Mouse (Mus musculus) hindbrain, embryonic 13.5 days (tissue): ENCODE results near the gene Actl7a. TPM values are rescaled to one million over a fixed set of nuclear protein-coding genes. Genes with fewer than 3 reads are reported as not detected.

Experiments used
- ATAC-seq: fragments of 200-750 bp; cut with Nextera tagmentation; 2 replicates; pipeline ENCODE4 v1.8.0; 2017; ENCODE audit warnings: moderate TSS enrichment; ENCODE audit not compliant: low FRiP score
- H3K27ac ChIP-seq: fragments of 300-500 bp; sonication (generic); 2 replicates; pipeline ENCODE4 v1.5.1; 2015; ENCODE audit warnings: inconsistent platforms, mild to moderate bottlenecking, moderate library complexity
- H3K27me3 ChIP-seq: fragments of 300-500 bp; sonication (generic); 2 replicates; pipeline ENCODE4 v1.6.1; 2015; ENCODE audit warnings: mild to moderate bottlenecking, inconsistent platforms
- H3K36me3 ChIP-seq: fragments of 300-500 bp; sonication (generic); 2 replicates; pipeline ENCODE4 v1.6.1; 2015; ENCODE audit warnings: mild to moderate bottlenecking, inconsistent platforms
- H3K4me1 ChIP-seq: fragments of 300-500 bp; sonication (generic); replicated peaks from 2 replicates; pipeline ENCODE4 v1.6.1; 2015; ENCODE audit warnings: inconsistent platforms
- H3K4me2 ChIP-seq: fragments of 300-500 bp; sonication (generic); 2 replicates; pipeline ENCODE4 v1.6.1; 2015; ENCODE audit warnings: inconsistent platforms, mild to moderate bottlenecking, moderate library complexity
- H3K4me3 ChIP-seq: fragments of 300-500 bp; sonication (generic); 2 replicates; pipeline ENCODE4 v1.5.1; 2015; ENCODE audit warnings: mild to moderate bottlenecking, inconsistent platforms
- H3K9ac ChIP-seq: fragments of 300-500 bp; sonication (generic); 2 replicates; pipeline ENCODE4 v1.6.1; 2015; ENCODE audit warnings: mild to moderate bottlenecking, inconsistent platforms
- H3K9me3 ChIP-seq: fragments of 300-500 bp; sonication (generic); 2 replicates; pipeline ENCODE4 v1.6.1; 2016; ENCODE audit warnings: inconsistent platforms
- WGBS: fragments of 180-500 bp; shearing (Covaris S2); methylation state at CpG from one replicate; pipeline ENCODE4 v1.1.7; 2015; 5-methylcytosine and 5-hydroxymethylcytosine counted together
- polyA plus RNA-seq: library from polyadenylated mRNA; unstranded; fragments of >200 nt; fragmentation: Nextera tagmentation; extraction: Ambion mirVana; gene quantifications from 2 replicates; pipeline ENCODE4 v1.2.1, GENCODE M21; 2015

Actl7a gene
- polyA plus RNA-seq, 1 experiment from 2014 or later, result not detected

DNA sequence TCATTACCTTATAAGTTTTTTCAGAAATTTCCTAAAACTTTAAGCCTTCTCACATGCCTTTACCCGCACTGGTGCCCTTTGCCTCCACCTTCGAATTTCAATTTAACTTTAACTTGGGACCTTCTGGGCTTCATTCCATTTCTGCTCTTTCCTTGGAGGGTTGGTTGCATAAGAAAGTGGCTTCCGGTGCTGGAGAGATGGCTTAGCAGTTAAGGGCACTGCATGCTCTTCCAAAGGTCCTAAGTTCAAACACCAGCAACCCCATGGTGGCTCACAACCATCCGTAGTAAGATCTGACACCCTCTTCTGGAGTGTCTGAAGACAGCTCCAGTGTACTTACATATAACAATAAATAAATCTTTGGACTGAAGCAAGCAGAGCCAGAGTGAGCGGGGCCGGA lies 20.0 kb upstream of the Actl7a start:
- H3K9me3 ChIP-seq, result no peaks in the 10 kb centered on the region
- H3K4me3 ChIP-seq, result no peak overlapping the region
- WGBS, result 98% methylated on average over 6 of the region's 6 CpGs
- 0 out of 2 replicates have a peak, but pooled peaks cover 4% of the 10 kb centered on the region for H3K4me1 ChIP-seq
- no peak overlapping the region for H3K27ac ChIP-seq
- no peak overlapping the region for H3K4me2 ChIP-seq
- H3K9ac ChIP-seq, result no peak overlapping the region
- H3K36me3 ChIP-seq, result no peaks in the 10 kb centered on the region
- ATAC-seq, result no peak
- no peaks in the 10 kb centered on the region for H3K27me3 ChIP-seq

DNA sequence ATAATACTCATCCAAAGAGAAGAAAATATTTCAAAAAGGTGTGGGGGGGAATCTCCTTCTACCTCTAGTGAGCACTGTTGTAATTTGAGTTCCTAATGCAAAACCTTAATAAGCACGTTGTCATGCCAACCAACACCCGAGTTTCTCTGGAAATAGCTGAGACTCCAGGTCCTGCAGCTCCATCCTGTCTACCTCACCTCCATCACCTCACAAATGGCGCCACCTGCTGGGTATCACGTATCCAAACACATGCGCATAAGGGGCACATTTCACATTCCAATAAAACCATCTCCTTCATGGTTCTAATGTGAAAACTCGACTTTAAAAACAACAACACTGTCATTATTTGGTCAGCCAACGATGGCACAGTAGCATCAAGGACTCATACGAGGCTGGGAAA lies 17.4 kb upstream of the Actl7a start:
- Histone ChIP-seq H3K36me3 (no peaks in the 10 kb centered on the region), H3K4me3 (no peak overlapping the region), H3K9me3 (no peaks in the 10 kb centered on the region), H3K27me3 (no peaks in the 10 kb centered on the region), H3K9ac (no peak overlapping the region), H3K4me2 (no peak overlapping the region), H3K27ac (no peak overlapping the region), H3K4me1 (no peaks in the 10 kb centered on the region)
- ATAC-seq, result no peak
- WGBS, result 59% methylated on average over 8 of the region's 8 CpGs

DNA sequence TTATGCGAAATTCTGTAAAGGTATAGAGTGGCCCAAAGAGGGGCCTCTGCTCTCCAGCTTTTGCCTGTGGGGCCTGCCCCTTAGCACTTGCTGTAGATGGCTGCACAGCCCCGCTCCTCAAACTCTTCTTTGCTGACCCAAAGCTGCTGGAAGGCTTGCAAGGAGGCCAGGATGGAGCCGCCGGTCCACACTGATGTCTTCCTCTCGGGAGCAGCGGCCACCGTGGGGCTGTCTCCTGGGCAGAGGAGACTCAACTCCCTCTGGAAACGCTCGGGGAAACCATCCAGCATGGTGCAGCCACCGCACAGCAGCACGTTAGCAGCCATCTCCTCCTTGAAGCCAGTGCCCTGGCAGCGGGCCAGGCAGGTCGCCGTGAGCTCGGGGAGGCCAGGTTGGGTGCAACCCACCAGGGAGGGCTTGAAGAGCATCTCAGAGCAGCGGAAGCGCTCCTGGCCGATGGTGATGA lies 3.2 kb upstream of the Actl7a start, which contains the start of gene Gm26657:
TSS of gene Gm26657 (plus strand) at position 51 of the 466 bp plus-strand sequence.
- Histone ChIP-seq H3K36me3 (peaks cover 14% of the 10 kb centered on the region), H3K9ac (no peak within 1 kb of the TSS), H3K9me3 (no peaks in the 10 kb centered on the region), H3K4me3 (no peak within 1 kb of the TSS), H3K27ac (no peak within 1 kb of the TSS), H3K4me2 (no peak within 1 kb of the TSS), H3K4me1 (no peaks in the 10 kb centered on the region), H3K27me3 (no peaks in the 10 kb centered on the region)
- ATAC-seq, result no peak
- WGBS, result 88% methylated on average over 18 of the region's 18 CpGs

DNA sequence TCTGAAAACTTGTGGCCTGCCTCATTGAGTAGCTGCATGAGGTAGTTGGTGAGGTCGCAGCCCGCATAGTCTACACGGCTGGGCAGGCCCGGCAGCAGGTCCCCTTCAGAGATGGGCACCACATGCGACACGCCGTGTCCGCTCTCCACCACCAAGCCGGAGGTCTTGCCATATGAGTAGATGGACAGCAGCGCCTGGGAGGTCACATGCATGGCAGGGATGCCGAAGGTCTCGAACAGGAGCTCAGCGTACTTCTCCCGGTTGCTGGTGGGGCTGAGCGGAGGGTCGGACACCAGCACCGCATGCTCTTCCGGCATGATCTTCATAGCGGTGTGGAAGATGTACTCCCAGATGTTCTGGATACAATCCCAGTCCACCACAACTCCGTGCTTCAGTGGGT lies 2.6 kb upstream of the Actl7a start:
- no peak overlapping the region for H3K4me2 ChIP-seq
- H3K4me3 ChIP-seq, result no peak overlapping the region
- H3K9ac ChIP-seq, result no peak overlapping the region
- H3K27ac ChIP-seq, result no peak overlapping the region
- no peaks in the 10 kb centered on the region for H3K27me3 ChIP-seq
- no peak for ATAC-seq
- 97% methylated on average over 20 of the region's 20 CpGs for WGBS
- peaks cover 18% of the 10 kb centered on the region for H3K36me3 ChIP-seq
- no peaks in the 10 kb centered on the region for H3K9me3 ChIP-seq
- H3K4me1 ChIP-seq, result no peaks in the 10 kb centered on the region

DNA sequence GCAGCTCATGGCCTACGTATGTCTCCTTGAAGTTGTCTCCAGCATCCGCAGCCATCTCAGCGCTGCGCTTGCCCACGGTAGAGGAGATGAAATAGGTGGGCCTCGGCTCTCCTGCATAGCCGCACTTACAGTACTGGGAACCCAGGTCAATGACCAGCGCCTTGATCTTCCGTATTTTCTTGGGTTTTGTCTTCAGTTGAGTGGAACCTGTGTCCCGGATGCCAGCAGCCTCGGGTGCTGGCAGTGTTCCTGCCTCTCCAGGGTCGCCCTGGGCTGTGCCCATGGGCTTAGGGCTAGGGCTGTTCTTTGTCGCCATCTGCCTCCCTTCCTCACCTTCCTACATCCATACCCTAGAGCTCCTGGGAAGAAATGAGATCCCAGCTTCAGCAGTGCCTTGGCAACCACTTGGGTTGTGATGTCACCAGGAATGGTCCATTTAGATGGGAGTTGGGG lies 2.1 kb upstream of the Actl7a start, which contains the start of gene Actl7b:
TSS of gene Actl7b (minus strand) at position 403 of the 453 bp plus-strand sequence.
- WGBS, result 95% methylated on average over 13 of the region's 13 CpGs
- H3K36me3 ChIP-seq, result peaks cover 23% of the 10 kb centered on the region
- no peaks in the 10 kb centered on the region for H3K9me3 ChIP-seq
- no peak within 1 kb of the TSS for H3K4me2 ChIP-seq
- H3K4me3 ChIP-seq, result no peak within 1 kb of the TSS
- no peak within 1 kb of the TSS for H3K27ac ChIP-seq
- H3K27me3 ChIP-seq, result no peaks in the 10 kb centered on the region
- no peak for ATAC-seq
- H3K4me1 ChIP-seq, result no peaks in the 10 kb centered on the region
- no peak within 1 kb of the TSS for H3K9ac ChIP-seq

DNA sequence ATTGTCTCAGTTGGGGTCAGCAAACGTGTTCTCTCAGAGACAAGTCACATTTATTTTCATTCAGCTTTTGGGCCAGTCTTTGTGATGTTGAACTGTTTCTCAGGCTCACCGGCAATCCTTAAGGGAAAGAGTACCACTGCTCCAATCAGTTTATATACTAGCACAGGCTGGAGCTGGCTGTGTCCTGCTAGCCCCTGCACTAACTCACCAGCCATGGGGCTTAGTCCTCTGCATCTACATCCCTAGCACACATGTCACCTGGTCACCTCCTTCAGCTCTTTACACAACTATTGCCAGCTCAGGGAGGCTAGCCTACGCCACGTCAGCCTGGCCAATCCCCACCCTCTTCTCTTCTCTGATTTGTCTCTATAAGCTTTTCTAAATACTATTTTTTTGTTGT lies 515 bp upstream of the Actl7a start:
- H3K4me3 ChIP-seq, result no peak overlapping the region
- H3K9ac ChIP-seq, result no peak overlapping the region
- ATAC-seq, result no peak
- no peak overlapping the region for H3K27ac ChIP-seq
- peaks cover 38% of the 10 kb centered on the region for H3K36me3 ChIP-seq
- H3K9me3 ChIP-seq, result no peaks in the 10 kb centered on the region
- 88% methylated on average over 4 of the region's 4 CpGs for WGBS
- H3K27me3 ChIP-seq, result no peaks in the 10 kb centered on the region
- no peaks in the 10 kb centered on the region for H3K4me1 ChIP-seq
- no peak overlapping the region for H3K4me2 ChIP-seq

DNA sequence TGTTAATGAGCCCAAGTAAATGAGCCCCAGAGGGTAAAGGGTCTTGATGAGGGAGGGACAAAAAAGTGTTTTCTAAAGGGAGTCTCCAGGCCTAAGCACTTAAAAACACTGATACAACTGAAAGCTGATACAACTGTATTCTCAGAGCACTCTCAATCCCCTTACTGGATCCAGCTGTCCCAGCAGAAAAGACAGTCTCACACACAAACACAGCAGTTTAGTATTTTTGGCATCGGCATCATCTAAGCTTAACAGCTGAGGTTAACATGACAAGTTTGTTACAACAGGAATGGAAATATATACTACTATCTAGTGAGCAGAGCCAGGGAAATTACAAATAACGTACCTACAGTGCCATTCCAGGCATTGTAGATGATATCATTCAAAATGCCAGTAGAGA lies 3.1 kb downstream of the Actl7a start:
- no peak overlapping the region for H3K27ac ChIP-seq
- H3K4me2 ChIP-seq, result no peak overlapping the region
- H3K36me3 ChIP-seq, result peaks cover 71% of the 10 kb centered on the region
- H3K4me3 ChIP-seq, result no peak overlapping the region
- 96% methylated on average over 2 of the region's 2 CpGs for WGBS
- ATAC-seq, result no peak
- H3K27me3 ChIP-seq, result no peaks in the 10 kb centered on the region
- no peaks in the 10 kb centered on the region for H3K9me3 ChIP-seq
- H3K9ac ChIP-seq, result no peak overlapping the region
- no peaks in the 10 kb centered on the region for H3K4me1 ChIP-seq

DNA sequence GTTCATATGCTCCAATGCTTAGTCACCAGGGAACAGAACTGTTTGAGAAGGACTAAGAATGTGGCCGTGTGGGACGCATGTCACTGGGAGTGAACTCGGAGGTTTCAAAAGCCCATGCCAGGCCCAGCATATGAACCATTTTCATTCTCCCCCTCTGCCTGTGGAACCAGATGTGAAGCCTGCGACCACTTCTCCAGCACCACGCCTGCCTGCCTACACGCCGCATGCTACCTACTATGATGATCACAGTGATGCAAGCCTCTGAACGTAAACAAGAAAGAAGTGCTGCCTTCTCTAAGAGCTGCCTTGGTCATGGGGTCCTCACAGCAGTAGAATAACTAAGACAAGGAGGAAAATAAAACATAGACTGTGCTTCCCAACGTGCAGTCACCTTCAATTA lies 4.2 kb downstream of the Actl7a start:
- no peak overlapping the region for H3K4me3 ChIP-seq
- WGBS, result 97% methylated on average over 9 of the region's 9 CpGs
- no peak overlapping the region for H3K4me2 ChIP-seq
- H3K4me1 ChIP-seq, result no peaks in the 10 kb centered on the region
- no peaks in the 10 kb centered on the region for H3K27me3 ChIP-seq
- ATAC-seq, result no peak
- H3K27ac ChIP-seq, result no peak overlapping the region
- peaks cover 80% of the 10 kb centered on the region for H3K36me3 ChIP-seq
- H3K9ac ChIP-seq, result no peak overlapping the region
- H3K9me3 ChIP-seq, result no peaks in the 10 kb centered on the region

DNA sequence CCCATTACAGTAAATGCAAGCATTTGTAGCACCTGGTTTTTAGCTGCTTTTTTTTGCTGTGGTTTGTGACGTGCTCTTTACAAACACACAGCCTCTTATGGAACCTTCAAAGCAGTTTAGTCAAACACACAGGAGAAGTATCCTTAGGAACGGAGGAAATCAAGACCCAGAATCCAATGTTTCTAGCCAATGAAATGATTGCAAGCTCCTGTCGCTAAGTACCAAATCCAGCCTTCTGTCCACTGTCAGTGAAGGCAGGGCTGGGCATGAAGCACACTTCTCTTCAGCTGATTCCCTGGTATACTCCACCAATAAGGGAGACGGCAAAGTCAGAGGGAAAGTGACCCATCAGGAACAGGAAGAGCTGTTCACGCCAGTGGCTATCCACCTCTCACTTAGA lies 12.8 kb downstream of the Actl7a start:
- Histone ChIP-seq H3K9ac (no peak overlapping the region), H3K4me3 (no peak overlapping the region), H3K27me3 (no peaks in the 10 kb centered on the region), H3K36me3 (peaks cover 93% of the 10 kb centered on the region), H3K9me3 (no peaks in the 10 kb centered on the region), H3K4me1 (no peaks in the 10 kb centered on the region), H3K4me2 (no peak overlapping the region), H3K27ac (no peak overlapping the region)
- WGBS, result 95% methylated on average over 5 of the region's 5 CpGs
- no peak for ATAC-seq

DNA sequence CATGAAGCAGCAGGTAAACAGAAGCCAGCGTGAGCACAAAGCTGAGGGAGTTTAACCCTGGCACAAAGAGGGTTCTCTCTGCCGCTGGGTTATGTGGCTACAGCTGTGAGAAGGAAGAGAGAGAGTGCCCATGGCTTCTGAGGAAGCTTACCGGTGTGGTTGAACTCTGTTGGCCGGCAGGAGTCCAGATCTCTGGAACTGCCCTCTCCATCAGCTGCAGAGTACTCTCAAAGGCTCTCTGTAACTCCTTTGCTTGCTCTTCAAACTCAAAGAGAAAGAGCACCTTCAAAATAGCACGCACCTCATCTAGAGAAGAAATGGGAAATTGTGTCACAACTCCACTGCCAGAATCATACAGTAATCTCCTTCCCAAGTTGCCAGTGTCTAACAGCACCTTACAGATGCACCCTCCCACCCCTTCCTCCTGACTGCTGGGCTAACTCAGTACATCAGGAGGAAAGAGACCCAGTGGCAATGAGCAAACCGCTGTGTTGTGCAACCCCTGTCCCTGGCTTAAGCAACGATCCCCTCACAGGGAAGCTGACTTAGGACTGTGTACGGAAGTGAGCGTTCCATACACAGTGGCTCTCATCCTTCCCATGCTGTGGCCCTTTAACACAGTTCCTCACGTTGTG lies 13.9 kb downstream of the Actl7a start:
- WGBS, result 91% methylated on average over 10 of the region's 10 CpGs

DNA sequence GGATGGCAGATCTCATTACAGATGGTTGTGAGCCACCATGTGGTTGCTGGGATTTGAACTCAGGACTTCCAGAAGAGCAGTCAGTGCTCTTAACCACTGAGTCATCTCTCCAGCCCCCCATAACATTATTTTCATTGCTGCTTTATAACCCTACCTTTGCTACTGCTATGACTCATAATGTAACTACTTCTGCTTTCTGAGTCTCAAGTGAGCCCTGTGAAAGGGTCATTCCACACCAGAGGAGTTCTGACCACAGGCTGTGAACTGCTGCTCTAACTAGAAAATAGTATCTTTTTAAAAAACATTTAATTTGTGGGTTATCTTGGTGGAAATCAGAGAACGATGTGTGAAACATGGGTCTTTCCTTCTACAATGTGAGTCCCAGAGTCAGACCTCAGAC lies 14.5 kb downstream of the Actl7a start:
- Histone ChIP-seq H3K36me3 (peaks cover 95% of the 10 kb centered on the region), H3K4me3 (no peak overlapping the region), H3K4me1 (no peaks in the 10 kb centered on the region), H3K4me2 (no peak overlapping the region), H3K27me3 (no peaks in the 10 kb centered on the region), H3K9me3 (no peaks in the 10 kb centered on the region), H3K9ac (no peak overlapping the region), H3K27ac (no peak overlapping the region)
- no peak for ATAC-seq
- 100% methylated on average over 1 of the region's 1 CpGs for WGBS

More for the DNA sequence above, 13.9 kb downstream of the Actl7a start:
- ATAC-seq, result no peak
- Histone ChIP-seq H3K36me3 (peaks cover 90% of the 10 kb centered on the region), H3K27me3 (no peaks in the 10 kb centered on the region), H3K9ac (no peak overlapping the region), H3K4me2 (no peak overlapping the region), H3K4me1 (no peaks in the 10 kb centered on the region), H3K9me3 (no peaks in the 10 kb centered on the region), H3K4me3 (no peak overlapping the region), H3K27ac (no peak overlapping the region)

DNA sequence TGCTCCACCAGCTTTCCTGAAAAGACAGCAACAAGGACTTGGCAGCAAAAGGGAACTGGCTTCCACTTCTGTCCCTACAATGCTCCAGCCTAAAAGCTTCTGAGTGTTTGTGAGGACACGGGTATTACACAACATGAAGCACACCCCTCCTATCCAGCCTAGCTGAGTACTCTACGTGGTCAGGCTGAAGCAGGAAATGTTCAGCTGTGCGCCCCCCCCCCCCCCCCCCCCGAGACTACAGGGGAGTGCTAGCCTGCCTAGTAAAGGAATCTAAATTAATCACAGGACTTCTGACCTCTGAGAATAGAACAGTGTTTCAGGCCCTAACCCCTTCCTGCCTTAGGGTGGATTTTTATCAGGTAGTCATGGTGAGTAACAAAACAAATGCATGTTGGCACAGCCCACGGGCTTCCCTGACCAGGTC lies 24.7 kb downstream of the Actl7a start:
- WGBS, result 82% methylated on average over 4 of the region's 5 CpGs
- Histone ChIP-seq H3K4me1 (no peaks in the 10 kb centered on the region), H3K27me3 (no peaks in the 10 kb centered on the region), H3K4me2 (no peak overlapping the region), H3K36me3 (peaks cover 89% of the 10 kb centered on the region), H3K27ac (no peak overlapping the region), H3K9ac (no peak overlapping the region), H3K9me3 (no peaks in the 10 kb centered on the region), H3K4me3 (no peak overlapping the region)
- ATAC-seq, result no peak

DNA sequence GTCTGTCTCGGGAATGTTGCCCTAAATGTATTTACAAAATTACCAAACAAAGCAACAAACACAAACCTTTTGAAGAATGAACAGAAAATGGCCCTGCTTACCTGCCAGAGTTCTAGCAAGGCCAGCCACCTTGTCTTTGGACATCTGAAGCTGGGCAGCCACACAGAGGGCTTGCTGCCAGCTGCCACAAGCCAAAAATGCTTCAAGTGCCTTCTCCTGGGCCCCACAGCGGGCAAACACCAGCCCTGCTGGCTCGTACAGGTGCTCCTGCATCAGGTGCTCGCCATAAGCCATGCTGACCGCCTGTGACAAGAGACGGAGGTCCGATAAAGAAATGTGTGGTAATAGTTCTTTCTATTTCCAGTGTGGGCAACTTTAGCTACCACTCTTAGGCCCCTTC lies 25.7 kb downstream of the Actl7a start:
- Histone ChIP-seq H3K4me1 (no peaks in the 10 kb centered on the region), H3K36me3 (peaks cover 94% of the 10 kb centered on the region), H3K4me2 (no peak overlapping the region), H3K9me3 (no peaks in the 10 kb centered on the region), H3K9ac (no peak overlapping the region), H3K27ac (no peak overlapping the region), H3K27me3 (no peaks in the 10 kb centered on the region), H3K4me3 (no peak overlapping the region)
- WGBS, result 95% methylated on average over 7 of the region's 7 CpGs
- no peak for ATAC-seq
